Mouse (Mus musculus) left cerebral cortex, adult 8-10 months (tissue): ENCODE results near the gene Depp1. TPM values are rescaled to one million over a fixed set of nuclear protein-coding genes. Genes with fewer than 3 reads are reported as not detected.

Experiments used
- DNase-seq, 2 experiments: peaks; one replicate each; pipeline ENCODE4 v3.0.0; 2022; ENCODE audit warnings: low spot score in 2 of 2
- total RNA-seq, 4 experiments: library from RNA; stranded (reverse); gene quantifications; 2 replicates each; pipeline ENCODE4 v1.2.4; 2022

Gene Depp1
- total RNA-seq, 4 experiments from 2014 or later, result 1.7 to 3.3 (median 2.4) TPM

GRCm38 (mm10) chr6:116647763-116648162 is 2.6 kb upstream of the Depp1 start:
- no peak for DNase-seq

- no peak for DNase-seq
These were observed 598 bp upstream of the Depp1 start for GRCm38 (mm10) chr6:116649811-116650210.

GRCm38 (mm10) chr6:116651437-116652118 is 1.2 kb downstream of the Depp1 start:
- no peak for DNase-seq

- DNase-seq, result no peak
These were observed 2.8 kb downstream of the Depp1 start for GRCm38 (mm10) chr6:116653191-116653590.

GRCm38 (mm10) chr6:116653684-116654454 is 3.5 kb downstream of the Depp1 start:
- no peak for DNase-seq

- no peak for DNase-seq
These were observed 13.0 kb downstream of the Depp1 start for GRCm38 (mm10) chr6:116663364-116663763.

- DNase-seq, result no peak
These were observed 13.6 kb downstream of the Depp1 start for GRCm38 (mm10) chr6:116664031-116664430.

GRCm38 (mm10) chr6:116664830-116665229 is 14.4 kb downstream of the Depp1 start:
- no peak for DNase-seq

- no peak for DNase-seq
These were observed 15.8 kb downstream of the Depp1 start for GRCm38 (mm10) chr6:116666085-116666750.

- no peak for DNase-seq
These were observed 16.5 kb downstream of the Depp1 start for GRCm38 (mm10) chr6:116666892-116667291.

GRCm38 (mm10) chr6:116667382-116667781 is 17.0 kb downstream of the Depp1 start:
- no peak for DNase-seq

- no peak for DNase-seq
These were observed 18.5 kb downstream of the Depp1 start for GRCm38 (mm10) chr6:116668682-116669470.

GRCm38 (mm10) chr6:116670144-116670543 is 19.7 kb downstream of the Depp1 start:
- DNase-seq, result no peak

- DNase-seq, result no peak
These were observed 20.6 kb downstream of the Depp1 start for GRCm38 (mm10) chr6:116671031-116671430.

GRCm38 (mm10) chr6:116671768-116672167 is 21.4 kb downstream of the Depp1 start:
- DNase-seq, result no peak

GRCm38 (mm10) chr6:116672349-116672748 is 21.9 kb downstream of the Depp1 start:
- no peak for DNase-seq

GRCm38 (mm10) chr6:116673471-116674282 is 23.3 kb downstream of the Depp1 start, which contains the start of gene Rassf4:
Gene Rassf4 (minus strand): TSS chr6:116673952.
- DNase-seq, result peak; percentile 56 to 62

- no peak for DNase-seq
These were observed 24.0 kb downstream of the Depp1 start for GRCm38 (mm10) chr6:116674283-116674886.

- no peak for DNase-seq
These were observed 26.0 kb downstream of the Depp1 start for GRCm38 (mm10) chr6:116676355-116676913.

GRCm38 (mm10) chr6:116677321-116677720 is 26.9 kb downstream of the Depp1 start:
- no peak for DNase-seq
